Mouse (Mus musculus) hindbrain, embryonic 10.5 days (tissue): ENCODE data around the gene Crygd. TPM values are rescaled to one million over a fixed set of nuclear protein-coding genes. Genes with fewer than 3 reads are reported as not detected.

ENCODE experiments used
- DNase-seq: peaks from one replicate; pipeline ENCODE4 v3.0.0-alpha.2; 2017; ENCODE audit warnings: low spot score
- H3K27ac ChIP-seq: fragments of 300-500 bp; sonication (generic); 2 replicates; pipeline ENCODE4 v1.5.1; 2016; ENCODE audit warnings: mild to moderate bottlenecking, moderate library complexity
- H3K27me3 ChIP-seq: fragments of 300-500 bp; sonication (generic); 2 replicates; pipeline ENCODE4 v1.6.1; 2016; ENCODE audit warnings: mild to moderate bottlenecking; ENCODE audit not compliant: poor library complexity, insufficient read depth, severe bottlenecking
- H3K36me3 ChIP-seq: fragments of 300-500 bp; sonication (generic); 2 replicates; pipeline ENCODE4 v1.6.1; 2016; ENCODE audit warnings: mild to moderate bottlenecking, moderate library complexity
- H3K4me1 ChIP-seq: fragments of 300-500 bp; sonication (generic); replicated peaks from 2 replicates; pipeline ENCODE4 v1.6.1; 2016; ENCODE audit warnings: mild to moderate bottlenecking
- H3K4me3 ChIP-seq: fragments of 300-500 bp; sonication (generic); 2 replicates; pipeline ENCODE4 v1.5.1; 2016; ENCODE audit warnings: mild to moderate bottlenecking, moderate library complexity
- H3K9me3 ChIP-seq: fragments of 300-500 bp; sonication (generic); 2 replicates; pipeline ENCODE4 v1.6.1; 2016; ENCODE audit warnings: mild to moderate bottlenecking, moderate library complexity
- WGBS: fragments of 180-500 bp; shearing (Covaris S2); methylation state at CpG from one replicate; pipeline ENCODE4 v1.1.7; 2016; 5-methylcytosine and 5-hydroxymethylcytosine counted together
- polyA plus RNA-seq: library from polyadenylated mRNA; unstranded; fragments of >200 nt; fragmentation: Nextera tagmentation; extraction: Ambion mirVana; gene quantifications from 2 replicates; pipeline ENCODE4 v1.2.1, GENCODE M21; 2016

Crygd gene
- polyA plus RNA-seq, 1 experiment from 2014 or later: not detected

DNA sequence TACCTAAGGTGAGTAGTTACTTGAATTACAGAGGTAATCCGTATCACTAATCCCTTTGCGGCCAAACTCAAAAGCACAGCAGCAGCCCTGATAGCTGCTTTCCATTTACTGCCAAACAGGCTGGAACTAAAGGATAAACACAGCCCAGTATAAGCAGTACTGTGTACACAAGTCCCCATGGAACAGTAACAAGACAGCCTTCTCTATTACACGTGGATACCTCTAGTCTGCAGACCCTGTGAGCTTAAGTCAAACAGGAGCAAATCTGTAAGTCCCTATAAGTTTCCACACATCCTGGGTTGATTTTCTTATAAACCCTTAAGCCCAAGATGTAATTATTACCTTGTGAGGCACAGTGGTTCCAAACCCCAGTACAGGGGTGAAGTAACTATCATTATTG lies 27.7 kb downstream of the Crygd start:
- no peak for DNase-seq
- Histone ChIP-seq H3K27ac (no peak overlapping the region), H3K27me3 (no peaks in the 10 kb centered on the region), H3K9me3 (no peaks in the 10 kb centered on the region), H3K36me3 (no peaks in the 10 kb centered on the region), H3K4me1 (no peaks in the 10 kb centered on the region), H3K4me3 (no peak overlapping the region)
- WGBS: 46% methylated on average over 3 of the region's 3 CpGs

DNA sequence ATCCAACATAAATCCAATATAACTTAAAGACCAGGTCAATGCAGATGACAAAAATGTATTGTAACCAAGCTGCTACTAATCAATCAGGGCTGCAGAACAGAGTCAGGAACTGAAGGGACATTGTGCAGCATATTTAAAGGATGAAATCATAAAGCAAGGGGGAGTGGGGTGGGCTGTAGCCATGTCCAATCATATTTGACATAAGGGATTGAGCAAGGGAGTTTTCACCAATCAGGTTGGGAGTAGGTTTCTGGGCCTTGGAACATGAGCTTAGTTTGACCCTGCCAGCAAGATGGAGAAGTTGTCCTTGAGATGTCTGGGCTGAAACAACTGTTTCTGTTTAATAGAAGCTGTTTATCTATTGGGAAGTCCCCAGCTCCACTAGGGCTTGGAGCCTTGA lies 30.6 kb downstream of the Crygd start, which contains the start of gene Akr1cl:
Gene Akr1cl, minus strand, starts transcription at position 119 of the 400 bp plus-strand sequence.
- no peaks in the 10 kb centered on the region for H3K27me3 ChIP-seq
- no peak for DNase-seq
- no peak within 1 kb of the TSS for H3K4me3 ChIP-seq
- H3K36me3 ChIP-seq: no peaks in the 10 kb centered on the region
- no peak within 1 kb of the TSS for H3K27ac ChIP-seq
- no peaks in the 10 kb centered on the region for H3K4me1 ChIP-seq
- no peaks in the 10 kb centered on the region for H3K9me3 ChIP-seq

DNA sequence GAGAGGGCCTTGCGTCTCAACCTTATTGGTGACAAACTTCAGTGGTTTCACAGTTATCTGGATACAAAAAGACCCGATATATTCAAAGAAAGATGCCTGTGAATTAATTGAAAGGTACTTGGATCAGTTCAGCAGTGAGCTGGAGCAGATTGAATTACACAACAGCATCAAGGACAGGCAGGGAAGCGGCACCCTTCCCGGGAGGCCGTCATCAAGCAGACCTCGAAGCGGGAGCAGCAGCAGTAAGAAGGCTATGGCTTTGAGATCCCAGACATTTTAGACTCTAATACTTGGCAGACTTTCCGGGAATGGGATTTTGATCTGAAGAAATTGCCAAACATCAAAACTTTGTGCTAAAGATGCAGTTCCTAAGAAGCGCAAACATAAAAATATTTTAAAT lies 35.0 kb downstream of the Crygd start:
- Histone ChIP-seq H3K4me1 (no peaks in the 10 kb centered on the region), H3K36me3 (no peaks in the 10 kb centered on the region), H3K27me3 (no peaks in the 10 kb centered on the region), H3K4me3 (no peak overlapping the region), H3K27ac (no peak overlapping the region), H3K9me3 (no peaks in the 10 kb centered on the region)
- 72% methylated on average over 9 of the region's 9 CpGs for WGBS
- DNase-seq: no peak

DNA sequence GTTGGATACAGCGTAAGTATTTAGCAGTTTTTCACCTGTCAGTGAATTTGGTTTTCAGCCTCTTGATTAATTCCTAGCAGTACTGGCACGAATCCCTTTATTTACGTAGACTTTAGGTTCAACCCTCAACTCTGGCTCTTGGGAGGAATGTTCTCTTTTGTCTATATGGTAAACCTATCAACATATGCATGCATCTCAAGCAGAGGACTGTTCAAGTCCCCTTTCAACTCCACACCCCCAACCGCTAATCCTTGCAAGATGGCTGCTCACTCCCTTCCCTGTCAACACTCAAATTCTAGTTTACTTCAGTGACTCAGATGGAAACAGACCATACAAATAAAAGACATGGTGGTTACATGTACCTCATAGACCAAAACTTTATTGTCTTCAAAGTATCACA lies 50.5 kb downstream of the Crygd start:
- H3K4me1 ChIP-seq: no peaks in the 10 kb centered on the region
- no peaks in the 10 kb centered on the region for H3K9me3 ChIP-seq
- H3K27ac ChIP-seq: no peak overlapping the region
- no peaks in the 10 kb centered on the region for H3K27me3 ChIP-seq
- H3K36me3 ChIP-seq: no peaks in the 10 kb centered on the region
- 77% methylated on average over 4 of the region's 4 CpGs for WGBS
- H3K4me3 ChIP-seq: no peak overlapping the region
- DNase-seq: no peak

Other genes starting within 250 kb of the Crygd start
- 9.2 and 9.8 TPM in 2 replicates for gene Plekhm3, start 106.6 kb downstream of the Crygd start, polyA plus RNA-seq
- 0.22 and 0.34 TPM in 2 replicates for gene Akr1cl, start 30.7 kb downstream of the Crygd start, polyA plus RNA-seq
- 0.30 and 2.9 TPM in 2 replicates for gene Cryge, start 12.3 kb downstream of the Crygd start, polyA plus RNA-seq
- gene Crygc, start 10.2 kb upstream of the Crygd start, polyA plus RNA-seq: 0.27 TPM in 1 of 2 replicates, not detected in the other
- not detected in 2 replicates for gene Crygb, start 18.8 kb upstream of the Crygd start, polyA plus RNA-seq
- not detected in 2 replicates for gene Cryga, start 39.9 kb upstream of the Crygd start, polyA plus RNA-seq
- not detected in 2 replicates for gene Gm28845, start 56.1 kb upstream of the Crygd start, polyA plus RNA-seq
- gene D630023F18Rik, start 59.8 kb upstream of the Crygd start, polyA plus RNA-seq: 0.21 and 0.30 TPM in 2 replicates
- 279 and 332 TPM in 2 replicates for gene Idh1, start 123.0 kb upstream of the Crygd start, polyA plus RNA-seq
- 13.5 and 13.7 TPM in 2 replicates for gene Pikfyve, start 123.2 kb upstream of the Crygd start, polyA plus RNA-seq
- 0.12 and 0.35 TPM in 2 replicates for gene Pth2r, start 218.6 kb upstream of the Crygd start, polyA plus RNA-seq